Mouse (Mus musculus) kidney, adult 2 months (tissue): ENCODE measurements around the gene Tex26. TPM values are rescaled to one million over a fixed set of nuclear protein-coding genes. Genes with fewer than 3 reads are reported as not detected.

ENCODE experiments used
- DNase-seq: peaks from one replicate; pipeline ENCODE4 v3.0.0; 2021
- H3K27ac ChIP-seq: fragments of 200-500 bp; 2 replicates; pipeline ENCODE4 v1.5.1; 2012; ENCODE audit warnings: low read depth, low read length, control low read depth, inconsistent platforms; ENCODE audit not compliant: insufficient read depth
- H3K27me3 ChIP-seq: fragments of 200-500 bp; replicated peaks from 2 replicates; pipeline ENCODE4 v1.6.1; 2012; ENCODE audit warnings: mild to moderate bottlenecking, moderate library complexity, low read length, inconsistent platforms; ENCODE audit not compliant: control insufficient read depth, insufficient read depth
- H3K36me3 ChIP-seq: fragments of 200-500 bp; 2 replicates; pipeline ENCODE4 v1.6.1; 2012; ENCODE audit warnings: mild to moderate bottlenecking, moderate library complexity, low read length, inconsistent platforms; ENCODE audit not compliant: control insufficient read depth, insufficient read depth
- H3K4me1 ChIP-seq: fragments of 200-500 bp; 2 replicates; pipeline ENCODE4 v1.6.1; 2011; ENCODE audit warnings: low read length; ENCODE audit not compliant: control insufficient read depth, insufficient read depth
- H3K4me3 ChIP-seq: fragments of 200-500 bp; 2 replicates; pipeline ENCODE4 v1.5.1; 2011; ENCODE audit warnings: mild to moderate bottlenecking, low read depth, low read length, control low read depth; ENCODE audit not compliant: insufficient read depth
- CTCF ChIP-seq: fragments of 200-500 bp; conservative IDR thresholded peaks from 2 replicates; pipeline ENCODE4 v1.5.1; 2011; ENCODE audit warnings: low read depth, mild to moderate bottlenecking, control low read depth, low read length, moderate library complexity, mixed read lengths; ENCODE audit not compliant: insufficient read depth, insufficient read length
- POLR2A ChIP-seq: fragments of 200-500 bp; IDR thresholded peaks from one replicate; pipeline ENCODE4 v1.6.1; 2011; ENCODE audit warnings: low read depth, low read length, control low read depth
- WGBS: fragments of 180-500 bp; shearing (Covaris S2); methylation state at CpG from one replicate; pipeline ENCODE4 v1.1.7; 2018; 5-methylcytosine and 5-hydroxymethylcytosine counted together
- polyA plus RNA-seq: library from polyadenylated mRNA; depleted of rRNA; stranded (reverse); fragments of >200 nt; gene quantifications from 2 replicates; pipeline ENCODE4 v1.2.3, GENCODE M21; 2012

Gene Tex26
- polyA plus RNA-seq, 1 experiment = not detected

GRCm38 (mm10) chr5:149446495-149446894 is 7.0 kb downstream of the Tex26 start:
- WGBS = 80% methylated on average over 7 of the region's 7 CpGs
- TF ChIP-seq CTCF = no peak
- no peak for TF ChIP-seq POLR2A
- Histone ChIP-seq H3K4me3 (no peak overlapping the region), H3K4me1 (no peaks in the 10 kb centered on the region), H3K36me3 (no peaks in the 10 kb centered on the region), H3K27ac (no peak overlapping the region), H3K27me3 (no peaks in the 10 kb centered on the region)
- no peak for DNase-seq

DNA sequence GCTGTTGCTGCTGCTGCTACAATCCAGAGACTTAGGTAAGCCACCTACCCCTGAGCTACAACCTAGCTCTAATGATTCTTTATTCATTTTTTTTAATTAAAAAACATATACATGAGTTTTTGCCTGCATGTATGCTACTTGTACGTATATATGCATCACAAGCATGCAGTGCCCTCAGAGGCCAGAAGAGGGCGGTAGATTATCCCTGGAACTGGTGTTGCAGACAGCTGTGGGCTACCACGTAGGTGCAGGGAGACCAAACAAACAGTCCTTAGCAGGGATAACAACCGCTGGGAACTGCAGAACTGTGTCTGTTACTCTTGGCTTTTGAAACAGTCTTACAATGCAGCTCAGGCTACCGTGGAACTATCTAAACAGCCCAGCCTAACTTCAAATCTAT is 8.3 kb downstream of the Tex26 start:
- Histone ChIP-seq H3K36me3 (no peaks in the 10 kb centered on the region), H3K27ac (no peak overlapping the region), H3K4me3 (no peak overlapping the region), H3K27me3 (no peaks in the 10 kb centered on the region), H3K4me1 (no peaks in the 10 kb centered on the region)
- no peak for DNase-seq
- WGBS = 88% methylated on average over 5 of the region's 5 CpGs
- TF ChIP-seq POLR2A (no peak), CTCF (no peak)

DNA sequence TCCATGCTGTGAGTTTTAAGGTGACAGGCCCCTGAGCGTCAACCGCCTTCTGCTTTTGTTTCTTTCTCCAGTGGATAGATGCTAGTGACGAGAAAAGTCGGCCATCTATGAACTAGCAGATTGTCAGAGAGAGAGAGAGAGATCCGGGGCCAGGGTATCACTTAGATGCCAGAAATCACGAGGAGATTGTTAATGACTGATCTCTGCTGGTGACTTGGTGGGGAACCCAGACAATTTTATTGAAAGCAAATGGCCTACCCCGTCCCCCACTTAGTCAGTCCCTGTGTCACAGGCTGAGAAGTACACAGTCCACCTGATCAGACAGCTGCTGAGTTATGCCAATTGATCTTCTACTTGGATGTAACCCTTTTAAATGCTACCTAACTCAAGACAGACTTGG is 9.9 kb downstream of the Tex26 start:
- Histone ChIP-seq H3K36me3 (no peaks in the 10 kb centered on the region), H3K27me3 (no peaks in the 10 kb centered on the region), H3K27ac (no peak overlapping the region), H3K4me1 (no peaks in the 10 kb centered on the region), H3K4me3 (no peak overlapping the region)
- TF ChIP-seq CTCF (no peak), POLR2A (no peak)
- WGBS = 90% methylated on average over 7 of the region's 7 CpGs
- DNase-seq = no peak

- Histone ChIP-seq H3K4me1 (no peaks in the 10 kb centered on the region), H3K4me3 (no peak overlapping the region), H3K36me3 (no peaks in the 10 kb centered on the region), H3K27me3 (no peaks in the 10 kb centered on the region), H3K27ac (no peak overlapping the region)
- 84% methylated on average over 7 of the region's 7 CpGs for WGBS
- TF ChIP-seq POLR2A (no peak), CTCF (no peak)
- no peak for DNase-seq
These were observed 11.8 kb downstream of the Tex26 start for GRCm38 (mm10) chr5:149451209-149451681.

DNA sequence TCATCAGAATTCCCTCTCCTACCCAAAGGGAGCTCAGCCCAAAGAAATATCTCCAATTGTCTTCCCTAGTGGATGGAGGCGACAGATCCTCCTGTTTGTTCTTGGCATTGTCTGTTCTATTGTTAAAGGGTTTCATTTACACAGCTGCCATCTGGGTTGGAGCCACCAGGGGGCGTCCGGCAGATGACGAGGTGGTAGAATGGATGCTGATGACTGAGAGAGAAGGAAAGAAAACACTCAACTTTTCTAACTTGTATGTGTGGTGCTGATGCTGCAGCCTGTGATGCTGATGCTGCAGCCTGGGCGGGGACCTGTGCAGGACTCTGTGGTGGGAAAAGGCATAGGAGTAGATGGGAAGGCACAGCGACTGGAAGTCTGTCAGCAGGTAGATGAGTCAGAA is 14.8 kb downstream of the Tex26 start:
- Histone ChIP-seq H3K36me3 (no peaks in the 10 kb centered on the region), H3K4me1 (no peaks in the 10 kb centered on the region), H3K27me3 (no peaks in the 10 kb centered on the region), H3K4me3 (no peak overlapping the region), H3K27ac (no peak overlapping the region)
- TF ChIP-seq POLR2A = no peak
- peak; percentile 81 for TF ChIP-seq CTCF
- DNase-seq = peak; percentile 74
- 33% methylated on average over 6 of the region's 6 CpGs for WGBS

DNA sequence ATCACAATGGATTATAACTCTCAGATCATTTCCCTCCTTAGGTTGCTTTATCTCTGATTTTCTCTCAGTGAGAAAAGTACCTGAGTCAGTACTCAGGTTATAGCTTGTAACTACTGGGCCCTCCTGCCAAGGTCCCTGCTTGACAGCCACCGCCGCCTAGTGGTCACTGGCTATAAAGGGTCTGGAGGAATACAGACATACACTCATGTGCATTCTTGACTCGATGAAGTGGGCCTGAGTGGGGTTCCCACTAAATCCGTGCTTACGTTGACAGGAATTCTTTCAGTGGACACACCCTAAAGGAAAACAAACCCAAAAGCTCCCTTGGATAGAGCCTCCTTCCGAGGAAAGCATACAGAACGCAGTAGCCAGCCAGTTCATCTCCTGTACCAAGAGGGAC is 17.1 kb downstream of the Tex26 start:
- 89% methylated on average over 7 of the region's 7 CpGs for WGBS
- Histone ChIP-seq H3K27me3 (no peaks in the 10 kb centered on the region), H3K4me3 (no peak overlapping the region), H3K36me3 (no peaks in the 10 kb centered on the region), H3K4me1 (no peaks in the 10 kb centered on the region), H3K27ac (no peak overlapping the region)
- no peak for DNase-seq
- TF ChIP-seq POLR2A = no peak
- TF ChIP-seq CTCF = no peak

DNA sequence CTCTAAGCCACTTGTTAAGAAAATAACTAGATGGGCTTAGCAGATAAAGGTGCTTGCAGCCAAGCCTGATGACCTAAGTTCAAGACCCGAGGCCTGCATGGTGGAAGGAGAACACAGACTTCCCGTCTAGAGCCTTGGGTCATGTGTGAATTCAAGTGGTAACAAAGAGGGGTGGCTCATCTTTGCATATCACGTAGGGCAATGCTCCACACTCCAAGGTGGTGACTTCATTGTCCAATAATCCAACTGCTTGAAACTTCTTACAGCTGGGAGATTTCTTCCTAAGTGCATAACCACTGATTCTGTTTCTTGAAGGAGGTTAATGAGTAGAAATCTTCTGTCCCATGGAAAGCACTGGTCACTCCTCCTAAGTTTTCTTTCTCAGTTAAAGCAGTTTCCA is 22.6 kb downstream of the Tex26 start:
- TF ChIP-seq POLR2A = no peak
- no peak for TF ChIP-seq CTCF
- no peaks in the 10 kb centered on the region for H3K27me3 ChIP-seq
- no peak overlapping the region for H3K27ac ChIP-seq
- no peaks in the 10 kb centered on the region for H3K4me1 ChIP-seq
- H3K36me3 ChIP-seq = no peaks in the 10 kb centered on the region
- WGBS = 76% methylated on average over 3 of the region's 3 CpGs
- no peak for DNase-seq
- no peak overlapping the region for H3K4me3 ChIP-seq

- no peak for TF ChIP-seq CTCF
- no peak for TF ChIP-seq POLR2A
- DNase-seq = no peak
- WGBS = 41% methylated on average over 5 of the region's 5 CpGs
- no peak overlapping the region for H3K27ac ChIP-seq
- no peaks in the 10 kb centered on the region for H3K36me3 ChIP-seq
- no peaks in the 10 kb centered on the region for H3K27me3 ChIP-seq
- no peak overlapping the region for H3K4me3 ChIP-seq
- H3K4me1 ChIP-seq = no peaks in the 10 kb centered on the region
These were observed 25.8 kb downstream of the Tex26 start for GRCm38 (mm10) chr5:149465305-149465704.
